Mouse (Mus musculus) right cerebral cortex, postnatal 25 days (tissue): Measurements from ENCODE around the gene Pgap2.

Experiments used
- DNase-seq: peaks from one replicate; pipeline ENCODE4 v3.0.0; 2022

The Pgap2 gene

DNA sequence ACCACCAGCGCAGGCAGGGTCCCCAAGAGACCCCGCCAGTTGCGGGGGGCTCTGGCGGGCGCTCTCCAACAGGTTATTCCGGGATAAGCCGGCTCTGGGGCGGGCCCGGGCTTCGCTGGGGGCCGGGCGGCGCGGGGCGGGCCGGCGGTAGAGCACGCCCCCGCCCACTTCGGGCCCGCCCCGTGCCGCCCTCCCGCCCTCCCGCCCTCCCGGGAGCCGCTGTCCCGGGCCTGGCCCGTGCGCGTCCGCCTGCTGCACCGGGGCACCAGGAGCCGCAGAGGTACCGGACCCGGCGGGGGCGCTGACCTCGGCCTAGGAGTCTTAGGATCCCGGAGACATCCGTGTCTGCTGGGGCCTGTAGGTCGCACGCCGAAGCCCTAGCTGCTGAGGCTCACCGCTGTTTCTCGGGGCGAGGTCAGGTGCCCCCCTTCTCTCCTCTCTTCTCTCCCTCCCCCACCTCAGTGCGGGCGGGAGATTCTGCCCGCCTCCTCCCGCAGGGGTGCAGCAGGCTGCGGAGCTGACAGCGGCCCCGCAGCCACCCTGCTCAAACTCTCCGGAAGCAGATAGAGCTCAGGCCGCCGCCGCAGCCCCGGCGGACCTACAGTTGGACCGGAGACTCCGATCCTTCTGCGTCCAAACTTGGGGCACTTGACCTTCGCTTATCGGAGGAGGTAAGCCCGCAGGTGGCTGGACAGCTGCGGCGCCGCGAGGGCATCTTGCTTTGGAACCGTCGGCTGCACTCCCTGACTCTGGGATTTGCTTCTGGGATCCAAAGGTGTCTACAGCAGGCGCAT is 57.8 kb downstream of the Pgap2 start, which contains the start of gene Stim1:
Gene Stim1 (plus strand): TSS at position 206 of the 794 bp plus-strand sequence.
- DNase-seq = peak; percentile 58

DNA sequence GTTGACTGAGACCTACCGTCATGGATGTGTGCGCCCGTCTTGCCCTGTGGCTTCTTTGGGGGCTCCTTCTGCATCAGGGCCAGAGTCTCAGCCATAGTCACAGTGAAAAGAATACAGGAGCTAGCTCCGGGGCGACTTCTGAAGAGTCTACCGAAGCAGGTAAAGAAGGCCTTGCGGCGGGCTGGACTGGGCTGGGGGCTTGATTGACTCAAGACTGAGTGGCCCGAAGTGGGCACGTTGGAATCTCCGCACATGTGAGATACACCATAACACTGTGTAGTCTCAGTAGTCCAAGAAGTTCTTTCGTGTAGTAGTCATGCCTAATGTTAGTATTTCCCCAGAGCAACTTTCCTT is 58.4 kb downstream of the Pgap2 start:
- DNase-seq = no peak

DNA sequence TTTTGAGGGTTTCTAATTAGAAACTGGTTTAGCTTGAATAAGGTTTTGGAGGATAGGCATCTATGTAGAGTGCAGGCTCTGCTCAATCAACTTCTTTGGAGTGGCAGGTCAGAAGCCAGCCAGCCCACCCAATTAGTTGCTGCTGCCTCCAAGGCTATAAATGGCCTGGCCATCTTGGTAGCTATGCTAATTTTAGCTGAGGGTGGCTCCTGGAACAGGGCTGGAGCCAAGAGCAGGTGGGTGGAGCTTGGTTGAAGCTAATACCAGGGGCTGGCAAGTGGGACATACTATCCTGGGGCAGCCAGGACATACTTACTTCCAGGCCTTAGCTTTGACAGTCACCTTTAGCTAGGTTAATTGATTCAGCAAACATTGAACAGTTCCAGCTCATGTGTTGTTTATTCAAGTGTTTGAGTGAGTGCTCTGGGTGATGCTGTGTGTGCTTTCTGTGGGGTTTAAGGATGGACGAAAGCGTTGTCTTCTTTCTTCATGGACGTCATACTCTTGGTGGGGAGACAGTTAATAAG is 62.5 kb downstream of the Pgap2 start:
- DNase-seq = no peak

DNA sequence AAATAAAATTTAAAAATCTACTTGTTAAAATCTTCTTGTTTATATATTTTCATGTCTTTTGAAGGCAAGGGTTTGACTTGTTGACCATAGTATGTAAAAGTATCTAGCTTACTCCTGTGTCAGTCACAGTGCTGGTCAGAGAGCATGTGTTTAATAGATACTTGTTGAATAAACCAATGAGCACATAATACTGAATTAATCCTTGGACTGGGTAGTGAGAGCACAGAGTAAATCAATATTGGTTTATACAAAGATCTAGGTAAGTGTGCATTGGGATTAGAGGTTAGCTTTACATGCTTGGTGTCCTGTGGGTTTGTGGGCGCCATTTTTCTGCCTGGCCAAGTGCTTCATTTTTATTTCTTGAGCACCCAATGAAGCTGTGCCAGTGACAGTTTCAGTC is 71.4 kb downstream of the Pgap2 start:
- no peak for DNase-seq

DNA sequence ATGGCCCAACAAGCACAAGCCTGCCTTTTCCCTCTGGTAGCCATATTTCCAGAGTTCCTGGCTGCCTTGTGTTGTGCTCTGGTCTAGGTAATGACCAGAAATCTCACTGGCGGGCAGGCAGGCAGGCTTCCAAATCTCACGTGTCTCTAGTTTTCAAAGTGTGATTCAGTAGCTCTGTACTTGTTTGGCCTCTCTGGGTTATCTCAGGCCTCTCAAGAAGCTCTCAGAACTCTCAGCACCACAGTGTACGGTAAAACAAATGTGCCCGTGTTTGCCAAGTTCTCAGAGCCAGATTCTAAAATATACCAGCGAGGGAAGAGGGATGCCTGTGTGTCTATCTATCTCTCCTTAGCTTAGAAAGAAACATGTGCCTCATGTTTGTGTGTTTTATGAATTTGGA is 72.3 kb downstream of the Pgap2 start:
- DNase-seq = no peak
